Mouse (Mus musculus) kidney, postnatal 4 days (tissue): Measurements from ENCODE around the gene Mfsd4b5.
"Not testable (repeated sequence)": the region's sequence is repeated elsewhere in the genome, so short reads cannot be mapped to it uniquely, and the experiment has no call there.

Source experiments
- DNase-seq, 2 experiments: peaks; one replicate each; pipeline ENCODE4 v3.0.0; 2021; ENCODE audit warnings: mixed read lengths in 2 of 2

Mfsd4b5 gene

GRCm38 (mm10) chr10:39960441-39960822 lies 26.0 kb downstream of the Mfsd4b5 start:
- DNase-seq = no peak

- peak; percentile 94 to 96 for DNase-seq
Measured at GRCm38 (mm10) chr10:39959761-39960440, 26.5 kb downstream of the Mfsd4b5 start, which contains the start of gene Mfsd4b3. TSS of gene Mfsd4b3 (minus strand) at chr10:39960153.

DNA sequence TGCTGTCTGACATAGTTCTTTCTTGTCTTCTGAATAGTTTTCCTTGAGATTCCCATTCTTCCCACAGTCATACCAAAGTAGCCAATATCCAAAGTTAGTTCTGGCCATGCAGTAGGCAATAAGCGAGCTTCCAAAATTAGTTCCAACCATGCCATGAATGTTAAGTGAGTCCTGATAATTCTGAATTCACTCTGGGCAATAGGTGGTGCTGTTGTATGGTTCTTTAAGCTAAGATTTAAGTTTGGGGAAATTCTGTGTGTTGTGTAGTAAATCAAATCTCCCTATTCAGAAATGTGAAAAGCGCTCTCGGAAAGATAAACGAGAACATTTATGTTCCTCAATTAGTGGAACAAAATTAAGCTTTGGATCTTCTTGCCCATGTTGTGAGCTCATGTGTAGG lies 28.2 kb downstream of the Mfsd4b5 start:
- no peak for DNase-seq

DNA sequence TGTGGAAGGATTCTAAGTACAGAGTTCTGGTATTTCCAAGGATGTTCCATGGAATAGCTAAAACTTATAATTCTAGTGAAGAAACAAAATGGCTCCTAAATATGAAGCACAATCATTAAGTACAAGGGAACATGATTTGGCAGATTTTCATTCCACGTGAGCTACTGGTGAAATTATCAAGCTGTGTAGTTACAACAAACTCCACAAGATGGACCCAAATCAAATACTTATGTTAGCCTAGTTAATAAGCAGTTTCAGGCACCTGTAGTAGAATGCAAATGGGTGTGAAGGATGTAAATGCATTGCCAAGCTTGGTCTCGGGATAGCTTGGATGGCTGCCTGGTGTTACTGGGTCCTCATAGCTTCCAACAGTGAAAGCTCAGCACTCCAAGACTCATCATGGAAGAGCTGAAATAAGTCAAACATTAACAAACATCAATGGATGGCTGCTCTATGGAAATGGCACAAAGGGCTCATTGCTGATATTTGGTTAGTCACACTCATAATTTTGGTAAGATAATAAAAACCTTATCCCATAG lies 30.0 kb downstream of the Mfsd4b5 start:
- no peak for DNase-seq

DNA sequence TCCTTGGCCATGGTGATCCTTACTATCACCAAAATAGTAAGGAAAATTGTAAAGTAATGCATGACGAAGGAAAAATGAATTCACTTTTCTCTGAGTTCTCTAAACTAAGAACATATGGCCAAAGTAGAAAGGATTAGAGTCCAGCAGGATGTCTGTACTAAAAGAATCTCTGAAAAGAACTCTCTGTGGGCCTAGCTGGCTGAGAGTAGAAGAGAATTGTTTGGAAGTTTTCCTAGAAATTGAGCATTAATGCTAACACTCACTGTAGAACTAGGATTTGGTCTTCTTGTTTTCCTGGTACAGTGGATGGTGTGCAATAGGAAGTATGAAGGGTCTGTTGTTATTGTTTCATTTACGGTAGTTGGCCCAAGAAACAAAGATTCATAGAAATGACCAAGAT lies 31.3 kb downstream of the Mfsd4b5 start:
- DNase-seq = no peak

- DNase-seq = no peak
Measured at GRCm38 (mm10) chr10:39949377-39949954, 37.0 kb downstream of the Mfsd4b5 start.

DNA sequence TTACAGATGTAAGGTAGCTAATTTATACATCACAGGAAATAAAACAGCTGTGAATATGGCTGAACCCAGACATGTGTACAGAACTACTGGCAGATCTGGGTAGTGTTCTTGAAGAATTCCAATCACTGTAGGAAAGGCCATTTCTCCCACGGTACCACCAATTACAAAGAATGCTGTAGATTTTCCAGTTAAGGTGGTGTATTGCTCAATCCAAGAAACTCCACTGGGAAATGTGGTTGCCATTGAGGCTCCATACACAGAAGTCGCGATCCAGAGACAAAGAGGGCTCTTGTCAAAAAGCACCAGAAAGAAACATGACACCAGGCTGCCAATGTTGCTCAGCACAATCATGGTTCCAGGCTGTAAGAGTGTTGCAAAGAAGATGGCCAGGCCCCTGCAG lies 39.3 kb downstream of the Mfsd4b5 start:
- not testable (repeated sequence) for DNase-seq

DNA sequence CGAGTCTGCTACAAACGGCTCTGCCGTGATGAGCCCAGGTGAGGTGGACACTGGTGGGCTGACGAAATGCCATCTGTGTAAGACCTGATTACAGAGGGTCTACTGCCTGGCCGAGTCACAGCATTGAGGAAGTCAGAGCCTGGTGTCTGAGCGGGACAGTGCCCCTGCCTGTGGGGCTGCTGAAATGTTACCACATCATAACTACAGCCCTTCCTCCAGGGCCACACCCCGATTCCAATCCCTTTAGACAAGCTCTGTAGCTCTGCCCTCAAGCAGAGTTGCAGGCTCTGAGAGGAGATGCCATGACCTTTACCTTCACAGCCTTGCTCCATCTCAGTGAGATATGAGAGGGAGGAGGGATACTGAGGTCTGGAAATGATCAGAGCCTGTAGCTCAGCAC lies 49.9 kb downstream of the Mfsd4b5 start:
- no peak for DNase-seq

- peak; percentile 50 to 65 for DNase-seq
Measured at GRCm38 (mm10) chr10:39926616-39927139, 59.8 kb downstream of the Mfsd4b5 start, which contains the start of gene Mfsd4b2. TSS of gene Mfsd4b2 (minus strand) at chr10:39926923.

GRCm38 (mm10) chr10:39924556-39924955 lies 61.9 kb downstream of the Mfsd4b5 start:
- DNase-seq = not testable (repeated sequence)

DNA sequence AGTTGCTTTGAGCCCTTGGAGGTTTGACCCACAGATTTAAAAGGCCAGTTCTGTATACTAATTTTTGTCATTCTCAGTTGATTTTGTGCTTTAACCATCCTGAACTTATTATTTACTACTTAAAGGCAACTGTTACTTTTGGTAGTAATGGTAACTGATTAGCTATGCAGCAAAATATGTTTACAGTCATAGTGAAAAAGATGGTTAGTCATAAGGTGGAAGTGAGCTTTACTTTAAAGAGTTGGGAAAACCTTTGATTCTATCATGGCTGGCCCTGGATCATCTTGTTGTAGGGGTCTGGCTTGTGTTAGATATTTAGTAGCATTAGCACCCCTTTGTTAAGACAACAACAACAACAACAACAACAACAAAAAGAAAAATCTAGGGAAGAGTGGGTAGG lies 73.8 kb downstream of the Mfsd4b5 start:
- no peak for DNase-seq

- no peak for DNase-seq
Measured at GRCm38 (mm10) chr10:39908768-39909441, 77.5 kb downstream of the Mfsd4b5 start.
